Mouse (Mus musculus): Measurements from ENCODE around the gene G6pc3. TPM values are rescaled to one million over a fixed set of nuclear protein-coding genes. Genes with fewer than 3 reads are reported as not detected.
"Not testable (repeated sequence)": the region's sequence is repeated elsewhere in the genome, so short reads cannot be mapped to it uniquely, and the experiment has no call there.

G6pc3 gene
- polyA plus RNA-seq, 1 experiment from 2014 or later = 37.4 TPM

DNA sequence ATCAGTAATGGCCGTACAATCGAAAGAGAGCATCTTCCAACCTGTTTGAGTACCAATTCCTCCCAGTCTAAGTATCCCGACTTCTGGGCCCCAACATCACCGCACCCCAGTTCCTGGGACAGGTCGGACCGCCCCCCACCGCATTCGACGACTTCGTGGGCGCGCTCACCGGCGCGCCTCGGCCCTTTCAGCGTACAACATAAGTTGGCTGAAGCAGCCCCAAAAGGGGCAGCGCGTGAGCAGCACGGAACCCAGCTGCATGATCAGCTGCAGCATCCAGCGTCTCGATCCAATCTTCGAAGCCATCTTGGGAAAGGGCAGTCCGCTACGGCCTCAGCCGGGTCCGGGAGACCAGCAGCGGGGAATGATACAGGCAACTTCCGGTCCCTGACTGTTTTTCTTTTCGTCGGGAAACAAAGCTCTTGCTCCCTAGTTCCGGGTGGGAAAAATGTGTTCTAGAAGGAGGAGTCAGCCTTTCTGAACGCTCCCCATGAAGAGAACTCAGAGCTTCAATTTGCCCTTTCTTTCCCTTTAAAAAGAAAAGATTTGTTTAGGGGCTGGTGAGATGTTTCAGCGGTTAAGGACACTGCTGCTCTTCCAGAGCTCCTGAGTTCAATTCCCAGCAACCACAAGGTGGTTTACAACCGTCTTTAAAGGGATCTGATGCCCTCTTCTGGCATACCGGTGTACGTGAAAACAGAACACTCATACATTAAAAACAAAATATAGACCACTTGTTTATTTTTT is 33.2 kb upstream of the G6pc3 start, which contains the start of gene Tmem101:
Gene Tmem101, minus strand, starts transcription at position 366 of the 747 bp plus-strand sequence.
- Histone ChIP-seq H3K4me2 (ENCODE audit: low read length) (peak within 1 kb of the TSS; percentile 81), H3K9me3 (ENCODE audit: control insufficient read depth, low read length) (no peaks in the 10 kb centered on the region), H3K4me3 (ENCODE audit: low read depth, low read length) (peak within 1 kb of the TSS; percentile 58), H3K4me1 (replicated peaks; ENCODE audit: control insufficient read depth, insufficient read depth, low read length) (0 out of 2 replicates have a peak, but pooled peaks cover 8% of the 10 kb centered on the region), H3K9ac (ENCODE audit: low read length) (peak within 1 kb of the TSS; percentile 49), H3K36me3 (ENCODE audit: control insufficient read depth, insufficient read depth, low read length) (peaks cover 28% of the 10 kb centered on the region), H3K27me3 (replicated peaks; ENCODE audit: control insufficient read depth, insufficient read depth, low read length) (no peaks in the 10 kb centered on the region), H3K27ac (ENCODE audit: low read depth) (peak within 1 kb of the TSS; percentile 58; the same call in 1 of the 2 replicates)
- peak; percentile 93 for DNase-seq (ENCODE audit: low spot score)
- peak; percentile 71 for ATAC-seq (replicated peaks; ENCODE audit: low FRiP score, low TSS enrichment, low read depth)
- under 1% methylated on average over 37 of the region's 37 CpGs for WGBS

GRCm38 (mm10) chr11:102156786-102157089 is 32.7 kb upstream of the G6pc3 start:
- Histone ChIP-seq H3K4me2 (ENCODE audit: low read length) (peak overlapping the region; percentile 81), H3K36me3 (ENCODE audit: control insufficient read depth, insufficient read depth, low read length) (peaks cover 32% of the 10 kb centered on the region), H3K4me1 (replicated peaks; ENCODE audit: control insufficient read depth, insufficient read depth, low read length) (0 out of 2 replicates have a peak, but pooled peaks cover 8% of the 10 kb centered on the region), H3K4me3 (ENCODE audit: low read depth, low read length) (peak overlapping the region; percentile 58), H3K9ac (ENCODE audit: low read length) (no peak overlapping the region), H3K9me3 (ENCODE audit: control insufficient read depth, low read length) (no peaks in the 10 kb centered on the region), H3K27me3 (replicated peaks; ENCODE audit: control insufficient read depth, insufficient read depth, low read length) (no peaks in the 10 kb centered on the region), H3K27ac (ENCODE audit: low read depth) (no peak overlapping the region)
- DNase-seq (ENCODE audit: low spot score) (no peak), ATAC-seq (replicated peaks; ENCODE audit: low FRiP score, low TSS enrichment, low read depth) (no peak; the same call in 1 of the 2 replicates)
- 29% methylated on average over 1 of the region's 1 CpGs for WGBS

DNA sequence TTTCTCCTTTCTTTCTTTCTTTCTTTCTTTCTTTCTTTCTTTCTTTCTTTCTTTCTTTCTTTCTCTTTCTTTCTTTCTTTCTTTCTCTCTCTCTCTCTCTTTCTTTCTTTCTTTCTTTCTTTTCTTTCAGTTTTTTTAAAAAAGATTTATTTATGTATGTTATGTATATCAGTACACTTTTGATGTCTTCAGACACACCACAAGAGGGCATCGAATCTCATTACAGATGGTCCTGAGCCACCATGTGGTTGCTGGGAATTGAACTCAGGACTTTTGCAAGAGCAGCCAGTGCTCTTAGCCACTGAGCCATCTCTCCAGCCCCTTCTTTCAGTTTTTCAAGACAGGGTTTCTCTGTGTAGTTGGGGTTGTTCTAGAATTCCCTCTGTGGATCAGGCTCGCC is 31.4 kb upstream of the G6pc3 start:
- H3K9me3 ChIP-seq (ENCODE audit: control insufficient read depth, low read length); H3K4me3 ChIP-seq (ENCODE audit: low read depth, low read length); H3K4me1 ChIP-seq (replicated peaks; ENCODE audit: control insufficient read depth, insufficient read depth, low read length); H3K4me2 ChIP-seq (ENCODE audit: low read length); ATAC-seq (replicated peaks; ENCODE audit: low FRiP score, low TSS enrichment, low read depth); H3K27ac ChIP-seq (ENCODE audit: low read depth); H3K9ac ChIP-seq (ENCODE audit: low read length); H3K27me3 ChIP-seq (replicated peaks; ENCODE audit: control insufficient read depth, insufficient read depth, low read length); DNase-seq (ENCODE audit: low spot score): not testable (repeated sequence)
- WGBS = 84% methylated on average over 2 of the region's 2 CpGs
- peaks cover 39% of the 10 kb centered on the region for H3K36me3 ChIP-seq (ENCODE audit: control insufficient read depth, insufficient read depth, low read length)

GRCm38 (mm10) chr11:102159781-102160180 is 29.6 kb upstream of the G6pc3 start:
- WGBS = 78% methylated on average over 5 of the region's 5 CpGs
- H3K4me2 ChIP-seq (ENCODE audit: low read length) = no peak overlapping the region
- H3K36me3 ChIP-seq (ENCODE audit: control insufficient read depth, insufficient read depth, low read length) = peaks cover 40% of the 10 kb centered on the region
- no peak overlapping the region for H3K27ac ChIP-seq (ENCODE audit: low read depth)
- H3K27me3 ChIP-seq (replicated peaks; ENCODE audit: control insufficient read depth, insufficient read depth, low read length) = no peaks in the 10 kb centered on the region
- ATAC-seq (replicated peaks; ENCODE audit: low FRiP score, low TSS enrichment, low read depth) = no peak
- H3K9ac ChIP-seq (ENCODE audit: low read length) = no peak overlapping the region
- 0 out of 2 replicates have a peak, but pooled peaks cover 8% of the 10 kb centered on the region for H3K4me1 ChIP-seq (replicated peaks; ENCODE audit: control insufficient read depth, insufficient read depth, low read length)
- no peaks in the 10 kb centered on the region for H3K9me3 ChIP-seq (ENCODE audit: control insufficient read depth, low read length)
- H3K4me3 ChIP-seq (ENCODE audit: low read depth, low read length) = no peak overlapping the region
- DNase-seq (ENCODE audit: low spot score) = no peak

GRCm38 (mm10) chr11:102165971-102166722 is 23.3 kb upstream of the G6pc3 start:
- Histone ChIP-seq H3K9me3 (ENCODE audit: control insufficient read depth, low read length) (no peaks in the 10 kb centered on the region), H3K4me2 (ENCODE audit: low read length) (no peak overlapping the region), H3K36me3 (ENCODE audit: control insufficient read depth, insufficient read depth, low read length) (peaks cover 87% of the 10 kb centered on the region), H3K4me3 (ENCODE audit: low read depth, low read length) (no peak overlapping the region), H3K9ac (ENCODE audit: low read length) (no peak overlapping the region), H3K27ac (ENCODE audit: low read depth) (no peak overlapping the region), H3K4me1 (replicated peaks; ENCODE audit: control insufficient read depth, insufficient read depth, low read length) (no peaks in the 10 kb centered on the region), H3K27me3 (replicated peaks; ENCODE audit: control insufficient read depth, insufficient read depth, low read length) (no peaks in the 10 kb centered on the region)
- ATAC-seq (replicated peaks; ENCODE audit: low FRiP score, low TSS enrichment, low read depth) (no peak), DNase-seq (ENCODE audit: low spot score) (no peak)
- WGBS = 29% methylated on average over 6 of the region's 6 CpGs

DNA sequence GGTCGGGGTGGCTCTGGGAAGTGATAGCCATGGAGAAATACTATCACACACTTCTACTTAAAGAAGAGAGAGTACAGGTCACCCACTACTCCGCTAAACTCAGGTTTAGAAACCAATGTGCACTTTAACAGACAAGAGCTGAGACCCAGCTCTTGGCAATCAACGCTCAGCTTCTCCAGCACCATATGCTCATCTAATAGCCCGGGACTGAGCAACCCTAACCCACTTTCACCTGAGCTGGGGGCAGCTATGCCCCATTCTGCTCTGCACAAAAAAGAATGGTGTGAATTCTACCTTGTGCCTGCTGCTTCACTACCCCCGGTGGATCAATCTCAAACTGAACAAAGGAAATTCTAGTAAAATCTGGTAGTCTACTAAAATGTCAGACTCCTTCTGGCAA is 21.9 kb upstream of the G6pc3 start:
- DNase-seq (ENCODE audit: low spot score) = no peak
- no peak overlapping the region for H3K4me3 ChIP-seq (ENCODE audit: low read depth, low read length)
- no peaks in the 10 kb centered on the region for H3K27me3 ChIP-seq (replicated peaks; ENCODE audit: control insufficient read depth, insufficient read depth, low read length)
- no peaks in the 10 kb centered on the region for H3K4me1 ChIP-seq (replicated peaks; ENCODE audit: control insufficient read depth, insufficient read depth, low read length)
- H3K9ac ChIP-seq (ENCODE audit: low read length) = no peak overlapping the region
- H3K27ac ChIP-seq (ENCODE audit: low read depth) = no peak overlapping the region
- ATAC-seq (replicated peaks; ENCODE audit: low FRiP score, low TSS enrichment, low read depth) = no peak
- no peak overlapping the region for H3K4me2 ChIP-seq (ENCODE audit: low read length)
- no peaks in the 10 kb centered on the region for H3K9me3 ChIP-seq (ENCODE audit: control insufficient read depth, low read length)
- 84% methylated on average over 5 of the region's 5 CpGs for WGBS
- peaks cover 77% of the 10 kb centered on the region for H3K36me3 ChIP-seq (ENCODE audit: control insufficient read depth, insufficient read depth, low read length)

DNA sequence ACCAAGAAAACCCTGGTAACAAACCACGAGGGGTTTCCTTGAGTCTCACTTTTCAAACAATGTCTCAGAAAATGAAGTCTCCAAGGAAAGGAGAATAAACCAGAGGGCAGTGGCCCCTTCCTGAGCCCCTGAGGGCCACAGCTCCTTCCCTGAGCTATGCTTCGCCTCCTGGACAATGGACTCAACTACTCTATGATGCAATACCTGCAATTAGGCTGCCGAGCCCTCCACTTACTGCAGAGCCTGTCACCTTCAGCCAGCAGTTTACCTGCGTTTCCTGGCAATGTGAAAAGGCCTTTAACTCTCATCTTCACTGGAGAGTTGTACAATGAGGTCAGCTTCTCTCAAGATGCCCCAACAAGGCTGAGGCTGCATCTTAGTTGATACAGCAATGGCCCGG is 20.7 kb upstream of the G6pc3 start:
- no peak overlapping the region for H3K27ac ChIP-seq (ENCODE audit: low read depth)
- no peak overlapping the region for H3K9ac ChIP-seq (ENCODE audit: low read length)
- H3K36me3 ChIP-seq (ENCODE audit: control insufficient read depth, insufficient read depth, low read length) = peaks cover 73% of the 10 kb centered on the region
- H3K9me3 ChIP-seq (ENCODE audit: control insufficient read depth, low read length) = no peaks in the 10 kb centered on the region
- whole genome bisulfite sequencing = 72% methylated on average over 5 of the region's 5 CpGs
- H3K4me1 ChIP-seq (replicated peaks; ENCODE audit: control insufficient read depth, insufficient read depth, low read length) = no peaks in the 10 kb centered on the region
- no peak for ATAC-seq (replicated peaks; ENCODE audit: low FRiP score, low TSS enrichment, low read depth)
- no peaks in the 10 kb centered on the region for H3K27me3 ChIP-seq (replicated peaks; ENCODE audit: control insufficient read depth, insufficient read depth, low read length)
- H3K4me3 ChIP-seq (ENCODE audit: low read depth, low read length) = no peak overlapping the region
- H3K4me2 ChIP-seq (ENCODE audit: low read length) = no peak overlapping the region
- DNase-seq (ENCODE audit: low spot score) = no peak

- Histone ChIP-seq H3K27ac (ENCODE audit: low read depth) (no peak overlapping the region), H3K4me3 (ENCODE audit: low read depth, low read length) (no peak overlapping the region), H3K27me3 (replicated peaks; ENCODE audit: control insufficient read depth, insufficient read depth, low read length) (no peaks in the 10 kb centered on the region), H3K9me3 (ENCODE audit: control insufficient read depth, low read length) (no peaks in the 10 kb centered on the region), H3K9ac (ENCODE audit: low read length) (no peak overlapping the region), H3K36me3 (ENCODE audit: control insufficient read depth, insufficient read depth, low read length) (peaks cover 67% of the 10 kb centered on the region), H3K4me2 (ENCODE audit: low read length) (no peak overlapping the region), H3K4me1 (replicated peaks; ENCODE audit: control insufficient read depth, insufficient read depth, low read length) (peaks cover 12% of the 10 kb centered on the region)
- DNase-seq (ENCODE audit: low spot score) (no peak), ATAC-seq (replicated peaks; ENCODE audit: low FRiP score, low TSS enrichment, low read depth) (no peak)
Observed at GRCm38 (mm10) chr11:102179836-102180235, 9.6 kb upstream of the G6pc3 start.
